Mouse (Mus musculus): ENCODE measurements around the gene Ppm1l. TPM values are rescaled to one million over a fixed set of nuclear protein-coding genes. Genes with fewer than 3 reads are reported as not detected.
A peak's percentile ranks its signal among the peaks of the same experiment; 100 is the strongest.

Gene Ppm1l
- polyA plus RNA-seq, 1 experiment from 2014 or later = 24.4 TPM

DNA sequence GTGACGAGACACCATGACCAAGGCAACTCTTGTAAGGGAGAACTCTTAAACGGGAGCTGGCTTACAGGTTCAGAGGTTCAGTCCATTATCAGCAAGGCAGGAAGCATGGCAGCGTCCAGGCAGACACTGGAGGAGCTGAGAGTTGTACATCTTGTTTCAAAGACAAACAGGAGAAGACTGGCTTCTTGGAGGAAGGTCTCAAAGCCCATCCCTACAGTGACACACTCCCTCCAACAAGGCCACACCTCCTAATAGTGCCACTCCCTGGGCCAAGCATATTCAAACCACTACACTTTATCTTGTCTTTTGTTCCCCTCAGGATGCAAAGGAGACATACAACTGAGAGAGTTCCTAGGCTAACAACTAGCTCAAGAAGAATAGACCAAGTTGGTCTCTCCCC lies 279.5 kb downstream of the Ppm1l start:
- H3K9me3 ChIP-seq (ENCODE audit: control insufficient read depth, low read length) = no peaks in the 10 kb centered on the region
- H3K4me2 ChIP-seq (ENCODE audit: low read length) = no peak overlapping the region
- no peaks in the 10 kb centered on the region for H3K36me3 ChIP-seq (ENCODE audit: control insufficient read depth, insufficient read depth)
- H3K9ac ChIP-seq (replicated peaks; ENCODE audit: low read depth, low read length) = no peak overlapping the region
- H3K27me3 ChIP-seq (replicated peaks; ENCODE audit: control insufficient read depth, insufficient read depth, low read length) = no peaks in the 10 kb centered on the region
- no peak overlapping the region for H3K27ac ChIP-seq (ENCODE audit: low read length)
- H3K4me1 ChIP-seq (replicated peaks; ENCODE audit: control insufficient read depth, insufficient read depth, low read length) = peaks cover 26% of the 10 kb centered on the region
- ATAC-seq = no peak
- H3K4me3 ChIP-seq (replicated peaks; ENCODE audit: low read length) = no peak overlapping the region
- 92% methylated on average over 3 of the region's 3 CpGs for WGBS

DNA sequence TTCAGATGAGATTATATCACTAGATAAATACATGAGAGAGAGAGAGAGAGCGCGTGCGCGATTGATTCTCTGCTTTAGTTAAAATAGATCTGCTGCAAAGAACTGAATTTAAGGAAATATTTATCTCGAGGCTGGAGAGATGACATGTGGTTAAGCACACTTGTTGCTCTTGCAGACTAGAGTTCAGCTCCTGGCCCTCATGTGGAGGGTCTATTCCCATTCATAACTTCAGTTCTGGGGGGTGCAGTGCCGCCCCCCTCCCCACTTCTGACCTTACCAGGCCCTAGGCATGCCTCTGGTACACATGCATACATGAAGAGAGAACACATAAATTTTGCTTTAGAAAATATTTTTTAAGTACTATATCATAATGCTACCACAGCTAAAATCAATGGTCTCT lies 280.6 kb downstream of the Ppm1l start:
- H3K4me3 ChIP-seq (replicated peaks; ENCODE audit: low read length) = peak overlapping the region; percentile 83
- H3K27me3 ChIP-seq (replicated peaks; ENCODE audit: control insufficient read depth, insufficient read depth, low read length) = no peaks in the 10 kb centered on the region
- WGBS = 85% methylated on average over 6 of the region's 6 CpGs
- no peaks in the 10 kb centered on the region for H3K9me3 ChIP-seq (ENCODE audit: control insufficient read depth, low read length)
- no peak overlapping the region for H3K27ac ChIP-seq (ENCODE audit: low read length)
- peak overlapping the region; percentile 77 for H3K4me2 ChIP-seq (ENCODE audit: low read length)
- no peak for ATAC-seq
- H3K4me1 ChIP-seq (replicated peaks; ENCODE audit: control insufficient read depth, insufficient read depth, low read length) = peaks cover 26% of the 10 kb centered on the region
- H3K36me3 ChIP-seq (ENCODE audit: control insufficient read depth, insufficient read depth) = no peaks in the 10 kb centered on the region
- peak overlapping the region; percentile 93; the same call in 1 of the 2 replicates for H3K9ac ChIP-seq (replicated peaks; ENCODE audit: low read depth, low read length)

GRCm38 (mm10) chr3:69597816-69598215 lies 281.2 kb downstream of the Ppm1l start:
- peak overlapping the region; percentile 93 for H3K9ac ChIP-seq (replicated peaks; ENCODE audit: low read depth, low read length)
- H3K4me3 ChIP-seq (replicated peaks; ENCODE audit: low read length) = peak overlapping the region; percentile 83
- peaks cover 26% of the 10 kb centered on the region for H3K4me1 ChIP-seq (replicated peaks; ENCODE audit: control insufficient read depth, insufficient read depth, low read length)
- H3K27ac ChIP-seq (ENCODE audit: low read length) = peak overlapping the region; percentile 76
- no peaks in the 10 kb centered on the region for H3K36me3 ChIP-seq (ENCODE audit: control insufficient read depth, insufficient read depth)
- H3K4me2 ChIP-seq (ENCODE audit: low read length) = peak overlapping the region; percentile 77
- H3K9me3 ChIP-seq (ENCODE audit: control insufficient read depth, low read length) = no peaks in the 10 kb centered on the region
- 0 out of 2 replicates have a peak, but pooled peaks have one; percentile 2 for ATAC-seq
- no peaks in the 10 kb centered on the region for H3K27me3 ChIP-seq (replicated peaks; ENCODE audit: control insufficient read depth, insufficient read depth, low read length)
- 4% methylated on average over 7 of the region's 7 CpGs for WGBS

- Histone ChIP-seq H3K9me3 (ENCODE audit: control insufficient read depth, low read length) (no peaks in the 10 kb centered on the region), H3K36me3 (ENCODE audit: control insufficient read depth, insufficient read depth) (no peaks in the 10 kb centered on the region), H3K4me2 (ENCODE audit: low read length) (peak within 1 kb of the TSS; percentile 77), H3K4me1 (replicated peaks; ENCODE audit: control insufficient read depth, insufficient read depth, low read length) (peaks cover 26% of the 10 kb centered on the region), H3K27me3 (replicated peaks; ENCODE audit: control insufficient read depth, insufficient read depth, low read length) (no peaks in the 10 kb centered on the region), H3K9ac (replicated peaks; ENCODE audit: low read depth, low read length) (peak within 1 kb of the TSS; percentile 93), H3K4me3 (replicated peaks; ENCODE audit: low read length) (peak within 1 kb of the TSS; percentile 83), H3K27ac (ENCODE audit: low read length) (peak within 1 kb of the TSS; percentile 76)
- WGBS = under 1% methylated on average over 91 of the region's 99 CpGs
- ATAC-seq = peak; percentile 87
Observed at GRCm38 (mm10) chr3:69598261-69599165, 281.9 kb downstream of the Ppm1l start, which contains the start of gene B3galnt1. B3galnt1 (minus strand) TSS chr3:69598960.

GRCm38 (mm10) chr3:69599166-69599500 lies 282.5 kb downstream of the Ppm1l start:
- Histone ChIP-seq H3K9me3 (ENCODE audit: control insufficient read depth, low read length) (no peaks in the 10 kb centered on the region), H3K4me3 (replicated peaks; ENCODE audit: low read length) (peak overlapping the region; percentile 83), H3K4me2 (ENCODE audit: low read length) (peak overlapping the region; percentile 77), H3K36me3 (ENCODE audit: control insufficient read depth, insufficient read depth) (no peaks in the 10 kb centered on the region), H3K27ac (ENCODE audit: low read length) (peak overlapping the region; percentile 76), H3K4me1 (replicated peaks; ENCODE audit: control insufficient read depth, insufficient read depth, low read length) (peaks cover 26% of the 10 kb centered on the region), H3K9ac (replicated peaks; ENCODE audit: low read depth, low read length) (peak overlapping the region; percentile 93), H3K27me3 (replicated peaks; ENCODE audit: control insufficient read depth, insufficient read depth, low read length) (no peaks in the 10 kb centered on the region)
- no peak; the same call in 1 of the 2 replicates for ATAC-seq
- 3% methylated on average over 5 of the region's 5 CpGs for WGBS

- no peak overlapping the region for H3K27ac ChIP-seq (ENCODE audit: low read length)
- H3K9me3 ChIP-seq (ENCODE audit: control insufficient read depth, low read length) = no peaks in the 10 kb centered on the region
- no peak overlapping the region for H3K4me2 ChIP-seq (ENCODE audit: low read length)
- no peaks in the 10 kb centered on the region for H3K27me3 ChIP-seq (replicated peaks; ENCODE audit: control insufficient read depth, insufficient read depth, low read length)
- no peak for ATAC-seq
- no peaks in the 10 kb centered on the region for H3K36me3 ChIP-seq (ENCODE audit: control insufficient read depth, insufficient read depth)
- H3K4me3 ChIP-seq (replicated peaks; ENCODE audit: low read length) = no peak overlapping the region
- H3K9ac ChIP-seq (replicated peaks; ENCODE audit: low read depth, low read length) = no peak overlapping the region
- WGBS = 81% methylated on average over 1 of the region's 1 CpGs
- H3K4me1 ChIP-seq (replicated peaks; ENCODE audit: control insufficient read depth, insufficient read depth, low read length) = no peaks in the 10 kb centered on the region
Observed at GRCm38 (mm10) chr3:69606923-69607322, 290.3 kb downstream of the Ppm1l start.

DNA sequence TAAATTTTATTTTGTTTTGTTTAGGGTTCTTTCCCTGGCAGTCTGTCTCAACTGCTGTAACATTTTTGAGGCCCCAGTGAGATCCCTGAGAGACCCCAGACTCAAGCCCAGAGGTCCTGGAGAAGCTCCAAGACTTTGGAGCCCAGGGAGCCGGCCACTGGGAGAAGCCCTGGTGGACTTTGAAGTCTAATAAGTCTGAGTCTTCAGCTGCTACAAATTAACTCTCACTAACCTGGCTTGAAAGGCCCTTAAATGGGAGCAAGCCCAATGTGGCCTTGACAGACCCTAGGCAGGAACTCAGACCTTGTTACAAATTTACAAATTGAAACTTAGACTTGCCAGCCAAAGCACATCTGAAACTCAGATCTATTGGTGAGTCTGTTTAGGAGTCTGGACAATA lies 290.8 kb downstream of the Ppm1l start:
- no peak for ATAC-seq
- peaks cover 2% of the 10 kb centered on the region; the same call in 1 of the 2 replicates for H3K9me3 ChIP-seq (ENCODE audit: control insufficient read depth, low read length)
- no peak overlapping the region for H3K4me2 ChIP-seq (ENCODE audit: low read length)
- H3K27ac ChIP-seq (ENCODE audit: low read length) = no peak overlapping the region
- H3K4me1 ChIP-seq (replicated peaks; ENCODE audit: control insufficient read depth, insufficient read depth, low read length) = no peaks in the 10 kb centered on the region
- H3K9ac ChIP-seq (replicated peaks; ENCODE audit: low read depth, low read length) = no peak overlapping the region
- no peaks in the 10 kb centered on the region for H3K27me3 ChIP-seq (replicated peaks; ENCODE audit: control insufficient read depth, insufficient read depth, low read length)
- 44% methylated on average over 1 of the region's 1 CpGs for WGBS
- H3K36me3 ChIP-seq (ENCODE audit: control insufficient read depth, insufficient read depth) = no peaks in the 10 kb centered on the region
- no peak overlapping the region for H3K4me3 ChIP-seq (replicated peaks; ENCODE audit: low read length)

GRCm38 (mm10) chr3:69607909-69608308 lies 291.2 kb downstream of the Ppm1l start:
- no peak for ATAC-seq
- H3K4me2 ChIP-seq (ENCODE audit: low read length) = no peak overlapping the region
- H3K9ac ChIP-seq (replicated peaks; ENCODE audit: low read depth, low read length) = no peak overlapping the region
- no peaks in the 10 kb centered on the region for H3K4me1 ChIP-seq (replicated peaks; ENCODE audit: control insufficient read depth, insufficient read depth, low read length)
- 87% methylated on average over 5 of the region's 5 CpGs for WGBS
- H3K9me3 ChIP-seq (ENCODE audit: control insufficient read depth, low read length) = peaks cover 3% of the 10 kb centered on the region; the same call in 1 of the 2 replicates
- H3K27ac ChIP-seq (ENCODE audit: low read length) = no peak overlapping the region
- H3K27me3 ChIP-seq (replicated peaks; ENCODE audit: control insufficient read depth, insufficient read depth, low read length) = no peaks in the 10 kb centered on the region
- H3K4me3 ChIP-seq (replicated peaks; ENCODE audit: low read length) = no peak overlapping the region
- no peaks in the 10 kb centered on the region for H3K36me3 ChIP-seq (ENCODE audit: control insufficient read depth, insufficient read depth)
